Mouse (Mus musculus): ENCODE measurements around the gene Ly86. TPM values are rescaled to one million over a fixed set of nuclear protein-coding genes. Genes with fewer than 3 reads are reported as not detected.

Ly86 gene
- total RNA-seq (2014; rRNA removed) (6.5 and 11.5 TPM in 2 replicates), polyA plus RNA-seq (2015; fragmentation: Nextera tagmentation; extraction: Ambion mirVana) (10.2 and 11.0 TPM in 2 replicates)

DNA sequence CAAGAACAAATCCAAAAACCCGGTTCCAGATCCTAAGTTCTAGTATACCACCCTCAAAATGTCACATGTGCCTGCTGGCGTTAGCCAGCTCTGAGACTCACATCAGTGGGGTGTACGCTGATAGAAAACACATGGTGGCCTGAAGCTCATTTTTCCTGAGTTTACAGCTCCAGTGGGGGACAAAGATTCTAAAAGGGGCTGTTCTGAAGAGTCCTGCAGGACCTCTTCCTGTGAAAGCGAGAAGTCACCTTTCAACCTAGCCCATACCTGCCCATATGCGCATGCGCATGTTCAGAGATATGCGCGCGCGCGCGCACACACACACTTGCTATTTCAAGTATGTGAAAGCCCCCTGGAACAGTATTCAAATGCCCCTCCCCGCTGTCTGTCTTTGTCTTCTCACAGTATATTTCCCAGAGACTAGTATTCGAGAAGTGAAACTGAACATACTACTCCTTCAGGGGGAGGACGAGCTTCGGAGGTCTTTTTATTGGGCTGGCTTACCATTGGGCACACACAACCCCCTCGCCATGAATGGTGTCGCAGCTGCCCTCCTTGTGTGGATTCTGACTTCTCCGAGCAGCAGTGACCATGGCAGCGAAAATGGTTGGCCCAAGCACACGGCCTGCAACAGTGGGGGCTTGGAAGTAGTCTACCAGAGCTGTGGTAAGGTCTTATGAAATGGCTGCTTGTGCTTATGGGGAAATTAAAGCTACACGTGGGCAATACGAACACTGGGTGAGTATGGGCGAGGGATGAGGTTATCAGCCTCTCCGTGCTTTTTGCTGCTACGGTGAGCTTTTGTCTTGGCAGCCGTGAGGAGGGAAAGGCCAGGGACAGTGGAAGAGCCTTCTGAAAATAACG is at the start of gene Ly86:
Gene Ly86 (plus strand): TSS at position 300 of the 864 bp plus-strand sequence.
- Histone ChIP-seq H3K36me3 (ENCODE audit: insufficient read depth, low read length) (no peaks in the 10 kb centered on the region), H3K4me1 (ENCODE audit: insufficient read depth, low read length) (no peaks in the 10 kb centered on the region), H3K4me3 (ENCODE audit: low read depth, low read length) (no peak within 1 kb of the TSS), H3K4me2 (ENCODE audit: low read depth, low read length, poor library complexity, severe bottlenecking) (no peak within 1 kb of the TSS), H3K27ac (ENCODE audit: low read depth, low read length) (no peak within 1 kb of the TSS), H3K27me3 (ENCODE audit: insufficient read depth, low read length) (no peaks in the 10 kb centered on the region), H3K9ac (replicated peaks; ENCODE audit: low read length, poor library complexity, severe bottlenecking) (no peak within 1 kb of the TSS), H3K9me3 (ENCODE audit: low read length) (no peaks in the 10 kb centered on the region)
- ATAC-seq (ENCODE audit: low FRiP score), result no peak
- 90% methylated on average over 28 of the region's 28 CpGs for WGBS
- TF ChIP-seq CTCF (IDR thresholded peaks at IDR 0.05), result no peak
- DNase-seq (ENCODE audit: low spot score), result no peak

DNA sequence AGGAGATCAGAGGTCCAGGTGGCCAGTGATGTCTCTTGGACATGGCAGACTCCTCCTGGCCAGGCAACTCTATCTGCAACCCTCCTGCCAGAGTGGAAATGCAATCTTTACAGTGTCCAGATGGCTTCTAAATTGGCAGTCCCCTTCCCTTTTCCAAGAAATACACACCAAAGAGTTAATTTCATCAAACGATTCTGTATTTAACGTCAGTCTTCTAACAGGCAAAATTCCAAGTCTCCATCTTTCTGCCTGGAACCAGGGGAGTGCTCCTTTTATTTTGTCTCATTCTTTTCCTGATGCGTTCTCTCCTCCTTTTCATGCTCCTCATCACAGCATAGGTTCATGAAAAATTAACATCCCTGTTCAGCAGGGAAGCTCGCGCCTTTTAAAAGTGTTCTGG is 47.1 kb upstream of the Ly86 start:
- H3K9ac ChIP-seq (replicated peaks; ENCODE audit: low read length, poor library complexity, severe bottlenecking), result no peak overlapping the region
- H3K4me1 ChIP-seq (ENCODE audit: insufficient read depth, low read length), result 0 out of 2 replicates have a peak, but pooled peaks cover 2% of the 10 kb centered on the region
- H3K9me3 ChIP-seq (ENCODE audit: low read length), result no peaks in the 10 kb centered on the region
- H3K27me3 ChIP-seq (ENCODE audit: insufficient read depth, low read length), result no peaks in the 10 kb centered on the region
- no peak overlapping the region for H3K4me2 ChIP-seq (ENCODE audit: low read depth, low read length, poor library complexity, severe bottlenecking)
- WGBS, result 53% methylated on average over 5 of the region's 5 CpGs
- no peak for TF ChIP-seq CTCF (IDR thresholded peaks at IDR 0.05)
- peak; percentile 19 for DNase-seq (ENCODE audit: low spot score)
- no peak overlapping the region for H3K27ac ChIP-seq (ENCODE audit: low read depth, low read length)
- no peaks in the 10 kb centered on the region for H3K36me3 ChIP-seq (ENCODE audit: insufficient read depth, low read length)
- H3K4me3 ChIP-seq (ENCODE audit: low read depth, low read length), result no peak overlapping the region
- ATAC-seq (ENCODE audit: low FRiP score), result no peak

DNA sequence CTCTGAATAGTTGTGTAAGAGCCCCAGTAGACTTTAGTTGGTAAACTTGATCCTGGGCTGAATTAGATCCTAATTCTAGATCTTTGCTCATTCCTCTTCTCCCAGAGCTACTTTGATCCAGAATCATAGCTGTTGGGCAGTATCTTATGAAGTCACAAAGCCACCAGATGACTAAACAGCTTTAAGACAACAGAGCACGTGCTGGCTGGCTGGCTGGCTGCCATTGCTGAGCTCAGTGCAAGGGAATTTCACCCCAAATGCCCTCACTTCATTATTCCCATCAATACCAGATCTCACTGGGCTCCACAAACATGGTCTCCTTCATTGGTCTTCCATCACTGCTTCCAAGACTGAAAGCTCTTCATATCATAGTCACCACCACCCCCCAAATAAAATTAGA is 46.2 kb upstream of the Ly86 start:
- Histone ChIP-seq H3K36me3 (ENCODE audit: insufficient read depth, low read length) (no peaks in the 10 kb centered on the region), H3K4me3 (ENCODE audit: low read depth, low read length) (no peak overlapping the region), H3K9me3 (ENCODE audit: low read length) (no peaks in the 10 kb centered on the region), H3K4me1 (ENCODE audit: insufficient read depth, low read length) (0 out of 2 replicates have a peak, but pooled peaks cover 2% of the 10 kb centered on the region), H3K27ac (ENCODE audit: low read depth, low read length) (no peak overlapping the region), H3K9ac (replicated peaks; ENCODE audit: low read length, poor library complexity, severe bottlenecking) (no peak overlapping the region), H3K27me3 (ENCODE audit: insufficient read depth, low read length) (no peaks in the 10 kb centered on the region), H3K4me2 (ENCODE audit: low read depth, low read length, poor library complexity, severe bottlenecking) (no peak overlapping the region)
- ATAC-seq (ENCODE audit: low FRiP score) (no peak), DNase-seq (ENCODE audit: low spot score) (no peak)
- WGBS, result 38% methylated on average over 1 of the region's 1 CpGs
- no peak for TF ChIP-seq CTCF (IDR thresholded peaks at IDR 0.05)

DNA sequence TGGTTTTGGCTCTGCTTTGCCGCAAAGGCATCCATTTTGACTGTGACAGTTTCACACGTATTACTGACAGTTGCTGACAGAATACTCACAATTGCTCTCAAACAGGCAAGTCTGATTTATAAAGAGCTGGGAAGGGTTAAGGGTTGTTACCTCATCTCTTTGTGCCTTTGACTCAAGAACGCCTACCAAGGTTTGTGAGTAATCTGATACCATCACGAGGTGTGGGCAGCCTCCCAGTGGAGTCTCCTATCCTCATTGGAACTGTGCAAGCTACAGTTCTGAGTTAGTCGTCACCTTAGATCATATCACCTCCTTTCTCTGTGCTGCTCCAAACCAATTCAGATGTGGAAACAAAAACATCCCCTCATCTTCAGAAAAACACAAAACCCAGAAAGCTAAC is 42.1 kb upstream of the Ly86 start:
- no peak for ATAC-seq (ENCODE audit: low FRiP score)
- no peak for DNase-seq (ENCODE audit: low spot score)
- 62% methylated on average over 5 of the region's 5 CpGs for WGBS

DNA sequence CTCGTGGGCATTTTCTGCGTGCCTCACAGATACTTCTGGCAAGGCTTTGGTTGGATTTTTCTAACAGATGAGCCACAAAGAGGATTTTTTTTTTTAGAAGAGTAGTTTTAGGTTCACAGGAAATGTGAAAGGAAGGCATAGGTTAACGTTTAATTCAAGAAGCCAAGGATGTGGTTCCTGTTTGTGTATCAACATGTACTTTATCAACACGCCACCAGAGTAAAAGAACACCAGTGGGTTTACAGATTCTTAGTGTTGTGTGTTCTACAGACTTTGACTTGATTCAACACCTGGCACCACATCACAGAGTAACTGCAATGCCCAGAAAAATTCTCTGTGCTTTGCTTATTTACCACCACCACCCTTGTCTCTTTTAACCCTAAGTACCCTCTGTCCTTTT is 37.0 kb upstream of the Ly86 start:
- Histone ChIP-seq H3K9ac (replicated peaks; ENCODE audit: low read length, poor library complexity, severe bottlenecking) (no peak overlapping the region), H3K27me3 (ENCODE audit: insufficient read depth, low read length) (no peaks in the 10 kb centered on the region)

More for the DNA sequence above, 42.1 kb upstream of the Ly86 start:
- Histone ChIP-seq H3K4me1 (ENCODE audit: insufficient read depth, low read length) (0 out of 2 replicates have a peak, but pooled peaks cover 2% of the 10 kb centered on the region), H3K9ac (replicated peaks; ENCODE audit: low read length, poor library complexity, severe bottlenecking) (no peak overlapping the region), H3K36me3 (ENCODE audit: insufficient read depth, low read length) (no peaks in the 10 kb centered on the region), H3K27ac (ENCODE audit: low read depth, low read length) (no peak overlapping the region), H3K4me2 (ENCODE audit: low read depth, low read length, poor library complexity, severe bottlenecking) (no peak overlapping the region), H3K4me3 (ENCODE audit: low read depth, low read length) (no peak overlapping the region), H3K9me3 (ENCODE audit: low read length) (no peaks in the 10 kb centered on the region), H3K27me3 (ENCODE audit: insufficient read depth, low read length) (no peaks in the 10 kb centered on the region)
- no peak for TF ChIP-seq CTCF (IDR thresholded peaks at IDR 0.05)

DNA sequence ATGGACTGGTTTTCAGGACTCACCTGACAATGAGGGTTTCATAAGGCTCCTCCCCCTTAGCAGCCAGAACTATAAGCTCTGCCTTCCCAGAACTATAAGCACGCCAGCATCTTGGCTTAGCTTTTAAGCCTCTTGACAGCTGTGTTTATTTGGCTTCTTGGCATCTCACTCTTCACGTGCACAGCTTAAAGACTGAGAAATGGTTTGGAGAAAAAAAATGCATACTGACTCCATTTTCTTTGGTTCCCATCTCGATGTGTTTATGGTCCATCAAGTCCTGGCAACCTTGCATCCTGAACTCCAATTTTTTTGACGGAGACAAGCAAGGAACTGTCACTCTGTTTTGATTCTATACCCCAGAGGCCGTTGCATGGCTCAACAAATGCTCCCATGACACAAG is 35.7 kb upstream of the Ly86 start:
- Histone ChIP-seq H3K9ac (replicated peaks; ENCODE audit: low read length, poor library complexity, severe bottlenecking) (no peak overlapping the region), H3K4me1 (ENCODE audit: insufficient read depth, low read length) (peaks cover 13% of the 10 kb centered on the region), H3K4me2 (ENCODE audit: low read depth, low read length, poor library complexity, severe bottlenecking) (no peak overlapping the region), H3K27me3 (ENCODE audit: insufficient read depth, low read length) (no peaks in the 10 kb centered on the region), H3K4me3 (ENCODE audit: low read depth, low read length) (no peak overlapping the region), H3K9me3 (ENCODE audit: low read length) (no peaks in the 10 kb centered on the region), H3K27ac (ENCODE audit: low read depth, low read length) (no peak overlapping the region), H3K36me3 (ENCODE audit: insufficient read depth, low read length) (no peaks in the 10 kb centered on the region)
- TF ChIP-seq CTCF (IDR thresholded peaks at IDR 0.05), result no peak
- peak; percentile 55 for DNase-seq (ENCODE audit: low spot score)
- 59% methylated on average over 5 of the region's 5 CpGs for WGBS
- no peak for ATAC-seq (ENCODE audit: low FRiP score)

More for the DNA sequence above, 37.0 kb upstream of the Ly86 start:
- Histone ChIP-seq H3K4me1 (ENCODE audit: insufficient read depth, low read length) (peaks cover 11% of the 10 kb centered on the region), H3K27ac (ENCODE audit: low read depth, low read length) (no peak overlapping the region), H3K4me2 (ENCODE audit: low read depth, low read length, poor library complexity, severe bottlenecking) (no peak overlapping the region), H3K9me3 (ENCODE audit: low read length) (no peaks in the 10 kb centered on the region), H3K4me3 (ENCODE audit: low read depth, low read length) (no peak overlapping the region), H3K36me3 (ENCODE audit: insufficient read depth, low read length) (no peaks in the 10 kb centered on the region)
- TF ChIP-seq CTCF (IDR thresholded peaks at IDR 0.05), result no peak
- DNase-seq (ENCODE audit: low spot score) (no peak), ATAC-seq (ENCODE audit: low FRiP score) (no peak)
- 84% methylated on average over 4 of the region's 4 CpGs for WGBS

All from midbrain, postnatal 0 days (tissue).